Mouse (Mus musculus): ENCODE measurements around the gene Gm11596. TPM values are rescaled to one million over a fixed set of nuclear protein-coding genes. Genes with fewer than 3 reads are reported as not detected.
"Not testable (repeated sequence)": the region's sequence is repeated elsewhere in the genome, so short reads cannot be mapped to it uniquely, and the experiment has no call there.

Gene Gm11596
- polyA plus RNA-seq, 1 experiment from 2014 or later: not detected

GRCm38 (mm10) chr11:99772813-99773212 is 20.5 kb downstream of the Gm11596 start, which contains the start of gene Gm11595:
Gene Gm11595, minus strand, starts transcription at chr11:99772913.
- not testable (repeated sequence) for H3K27me3 ChIP-seq (ENCODE audit: control insufficient read depth, insufficient read depth, low read depth, low read length); H3K4me1 ChIP-seq (replicated peaks; ENCODE audit: control insufficient read depth, insufficient read depth, low read length); H3K36me3 ChIP-seq (ENCODE audit: control insufficient read depth, insufficient read depth, low read length); H3K4me3 ChIP-seq (ENCODE audit: low read length); H3K4me2 ChIP-seq (ENCODE audit: low read depth, low read length); H3K27ac ChIP-seq (ENCODE audit: low read length); H3K9me3 ChIP-seq (ENCODE audit: control insufficient read depth, low read length); H3K9ac ChIP-seq (ENCODE audit: low read length); ATAC-seq (ENCODE audit: low read depth)

DNA sequence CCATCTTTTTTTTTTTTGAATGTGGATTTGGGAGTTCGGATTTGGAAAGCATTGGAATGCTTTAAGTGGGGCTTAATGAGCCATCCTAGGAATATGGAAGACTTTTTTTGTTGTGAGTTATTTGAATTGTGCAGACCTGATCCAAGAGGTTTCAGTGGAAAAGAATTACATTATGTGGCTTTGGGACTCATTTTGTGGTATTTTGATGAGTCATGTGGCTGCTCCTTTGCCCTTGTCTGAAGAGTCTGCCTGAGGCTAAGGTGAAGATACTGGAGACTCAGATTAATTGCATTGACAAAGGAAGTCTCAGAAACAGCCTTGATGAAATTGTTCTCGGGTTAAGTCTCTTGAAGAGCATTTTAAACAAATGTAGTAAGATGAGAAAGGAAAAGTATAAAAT is 24.9 kb downstream of the Gm11596 start:
- Histone ChIP-seq H3K36me3 (ENCODE audit: control insufficient read depth, insufficient read depth, low read length) (no peaks in the 10 kb centered on the region), H3K4me1 (replicated peaks; ENCODE audit: control insufficient read depth, insufficient read depth, low read length) (no peaks in the 10 kb centered on the region), H3K27ac (ENCODE audit: low read length) (no peak overlapping the region), H3K9me3 (ENCODE audit: control insufficient read depth, low read length) (no peaks in the 10 kb centered on the region), H3K4me3 (ENCODE audit: low read length) (no peak overlapping the region), H3K9ac (ENCODE audit: low read length) (no peak overlapping the region), H3K27me3 (ENCODE audit: control insufficient read depth, insufficient read depth, low read depth, low read length) (no peaks in the 10 kb centered on the region), H3K4me2 (ENCODE audit: low read depth, low read length) (no peak overlapping the region)
- no peak for ATAC-seq (ENCODE audit: low read depth)
- WGBS: 60% methylated on average over 2 of the region's 2 CpGs

GRCm38 (mm10) chr11:99758877-99759276 is 34.4 kb downstream of the Gm11596 start:
- no peak for ATAC-seq (ENCODE audit: low read depth)
- Histone ChIP-seq H3K4me3 (ENCODE audit: low read length) (no peak overlapping the region), H3K9me3 (ENCODE audit: control insufficient read depth, low read length) (no peaks in the 10 kb centered on the region), H3K27ac (ENCODE audit: low read length) (no peak overlapping the region), H3K27me3 (ENCODE audit: control insufficient read depth, insufficient read depth, low read depth, low read length) (no peaks in the 10 kb centered on the region), H3K4me1 (replicated peaks; ENCODE audit: control insufficient read depth, insufficient read depth, low read length) (no peaks in the 10 kb centered on the region), H3K36me3 (ENCODE audit: control insufficient read depth, insufficient read depth, low read length) (no peaks in the 10 kb centered on the region), H3K4me2 (ENCODE audit: low read depth, low read length) (no peak overlapping the region), H3K9ac (ENCODE audit: low read length) (no peak overlapping the region)
- WGBS: 79% methylated on average over 1 of the region's 1 CpGs

DNA sequence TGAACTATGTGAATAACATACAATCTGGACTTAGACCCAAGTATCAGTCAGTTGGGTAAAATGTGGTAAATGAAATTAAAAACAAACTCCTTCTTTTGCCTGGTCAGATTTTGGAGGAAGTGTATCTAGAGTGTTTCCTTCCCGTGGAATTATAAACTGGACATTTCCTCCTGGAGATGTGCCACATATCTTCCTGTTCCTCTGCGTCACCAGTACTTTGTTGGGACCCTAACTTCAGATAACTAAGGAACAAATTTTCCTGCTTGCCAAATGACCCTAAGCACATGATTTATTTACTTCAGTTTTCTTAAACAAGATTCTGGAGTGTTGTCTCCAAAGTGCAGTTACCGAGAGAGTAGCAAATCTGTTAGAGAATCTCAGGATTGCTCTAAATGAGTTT is 49.3 kb downstream of the Gm11596 start:
- Histone ChIP-seq H3K9me3 (ENCODE audit: control insufficient read depth, low read length) (no peaks in the 10 kb centered on the region), H3K4me3 (ENCODE audit: low read length) (no peak overlapping the region), H3K27me3 (ENCODE audit: control insufficient read depth, insufficient read depth, low read depth, low read length) (no peaks in the 10 kb centered on the region), H3K27ac (ENCODE audit: low read length) (no peak overlapping the region), H3K9ac (ENCODE audit: low read length) (no peak overlapping the region), H3K4me1 (replicated peaks; ENCODE audit: control insufficient read depth, insufficient read depth, low read length) (no peaks in the 10 kb centered on the region), H3K4me2 (ENCODE audit: low read depth, low read length) (no peak overlapping the region), H3K36me3 (ENCODE audit: control insufficient read depth, insufficient read depth, low read length) (no peaks in the 10 kb centered on the region)
- no peak for ATAC-seq (ENCODE audit: low read depth)
- 46% methylated on average over 3 of the region's 3 CpGs for whole genome bisulfite sequencing

Other genes starting within 250 kb of the Gm11596 start
- gene Krtap3-3, start 242.6 kb downstream of the Gm11596 start, polyA plus RNA-seq (2015; fragmentation: Nextera tagmentation; extraction: Ambion mirVana): not detected in 2 replicates
- gene Krtap3-2, start 236.6 kb downstream of the Gm11596 start, polyA plus RNA-seq (2015; fragmentation: Nextera tagmentation; extraction: Ambion mirVana): not detected in 2 replicates
- not detected in 2 replicates for gene Gm11939, start 234.0 kb downstream of the Gm11596 start, polyA plus RNA-seq (2015; fragmentation: Nextera tagmentation; extraction: Ambion mirVana)
- not detected in 2 replicates for gene Krtap3-1, start 226.8 kb downstream of the Gm11596 start, polyA plus RNA-seq (2015; fragmentation: Nextera tagmentation; extraction: Ambion mirVana)
- not detected in 2 replicates for gene Krtap1-5, start 212.5 kb downstream of the Gm11596 start, polyA plus RNA-seq (2015; fragmentation: Nextera tagmentation; extraction: Ambion mirVana)
- gene Krtap1-4, start 209.8 kb downstream of the Gm11596 start, polyA plus RNA-seq (2015; fragmentation: Nextera tagmentation; extraction: Ambion mirVana): not detected in 2 replicates
- gene Krtap1-3, start 202.1 kb downstream of the Gm11596 start, polyA plus RNA-seq (2015; fragmentation: Nextera tagmentation; extraction: Ambion mirVana): not detected in 2 replicates
- gene Krtap9-3, start 195.4 kb downstream of the Gm11596 start, polyA plus RNA-seq (2015; fragmentation: Nextera tagmentation; extraction: Ambion mirVana): not detected in 2 replicates
- gene Gm11938, start 190.2 kb downstream of the Gm11596 start, polyA plus RNA-seq (2015; fragmentation: Nextera tagmentation; extraction: Ambion mirVana): not detected in 2 replicates
- gene Gm11937, start 183.3 kb downstream of the Gm11596 start, polyA plus RNA-seq (2015; fragmentation: Nextera tagmentation; extraction: Ambion mirVana): not detected in 2 replicates
- not detected in 2 replicates for gene Krtap2-4, start 178.6 kb downstream of the Gm11596 start, polyA plus RNA-seq (2015; fragmentation: Nextera tagmentation; extraction: Ambion mirVana)
- gene Gm11562, start 173.0 kb downstream of the Gm11596 start, polyA plus RNA-seq (2015; fragmentation: Nextera tagmentation; extraction: Ambion mirVana): not detected in 2 replicates
- not detected in 2 replicates for gene Krtap4-1, start 165.2 kb downstream of the Gm11596 start, polyA plus RNA-seq (2015; fragmentation: Nextera tagmentation; extraction: Ambion mirVana)
- not detected in 2 replicates for gene Krtap4-2, start 158.4 kb downstream of the Gm11596 start, polyA plus RNA-seq (2015; fragmentation: Nextera tagmentation; extraction: Ambion mirVana)
- gene Krtap4-7, start 149.4 kb downstream of the Gm11596 start, polyA plus RNA-seq (2015; fragmentation: Nextera tagmentation; extraction: Ambion mirVana): not detected in 2 replicates
- gene Gm11555, start 143.2 kb downstream of the Gm11596 start, polyA plus RNA-seq (2015; fragmentation: Nextera tagmentation; extraction: Ambion mirVana): not detected in 2 replicates
- gene Gm11563, start 134.5 kb downstream of the Gm11596 start, polyA plus RNA-seq (2015; fragmentation: Nextera tagmentation; extraction: Ambion mirVana): not detected in 2 replicates
- gene Krtap4-6, start 127.5 kb downstream of the Gm11596 start, polyA plus RNA-seq (2015; fragmentation: Nextera tagmentation; extraction: Ambion mirVana): not detected in 2 replicates
- not detected in 2 replicates for gene Gm14190, start 102.7 kb downstream of the Gm11596 start, polyA plus RNA-seq (2015; fragmentation: Nextera tagmentation; extraction: Ambion mirVana)
- not detected in 2 replicates for gene Gm14180, start 59.2 kb downstream of the Gm11596 start, polyA plus RNA-seq (2015; fragmentation: Nextera tagmentation; extraction: Ambion mirVana)
- not detected in 2 replicates for gene Gm11595, start 20.6 kb downstream of the Gm11596 start, polyA plus RNA-seq (2015; fragmentation: Nextera tagmentation; extraction: Ambion mirVana)
- not detected in 2 replicates for gene Krtap4-8, start 12.8 kb downstream of the Gm11596 start, polyA plus RNA-seq (2015; fragmentation: Nextera tagmentation; extraction: Ambion mirVana)
- not detected in 2 replicates for gene Krtap4-9, start 8.3 kb downstream of the Gm11596 start, polyA plus RNA-seq (2015; fragmentation: Nextera tagmentation; extraction: Ambion mirVana)
- gene Gm11569, start 5.5 kb upstream of the Gm11596 start, polyA plus RNA-seq (2015; fragmentation: Nextera tagmentation; extraction: Ambion mirVana): not detected in 2 replicates
- not detected in 2 replicates for gene Gm11554, start 11.0 kb upstream of the Gm11596 start, polyA plus RNA-seq (2015; fragmentation: Nextera tagmentation; extraction: Ambion mirVana)
- gene Krtap4-13, start 16.4 kb upstream of the Gm11596 start, polyA plus RNA-seq (2015; fragmentation: Nextera tagmentation; extraction: Ambion mirVana): not detected in 2 replicates
- gene Gm11564, start 22.2 kb upstream of the Gm11596 start, polyA plus RNA-seq (2015; fragmentation: Nextera tagmentation; extraction: Ambion mirVana): not detected in 2 replicates
- gene 2300003K06Rik, start 44.6 kb upstream of the Gm11596 start, polyA plus RNA-seq (2015; fragmentation: Nextera tagmentation; extraction: Ambion mirVana): not detected in 2 replicates
- gene Krtap4-16, start 58.1 kb upstream of the Gm11596 start, polyA plus RNA-seq (2015; fragmentation: Nextera tagmentation; extraction: Ambion mirVana): not detected in 2 replicates
- not detected in 2 replicates for gene Gm11568, start 64.5 kb upstream of the Gm11596 start, polyA plus RNA-seq (2015; fragmentation: Nextera tagmentation; extraction: Ambion mirVana)
- gene Gm11559, start 71.0 kb upstream of the Gm11596 start, polyA plus RNA-seq (2015; fragmentation: Nextera tagmentation; extraction: Ambion mirVana): not detected in 2 replicates
- gene Krtap9-1, start 79.9 kb upstream of the Gm11596 start, polyA plus RNA-seq (2015; fragmentation: Nextera tagmentation; extraction: Ambion mirVana): not detected in 2 replicates
- gene Gm11567, start 85.7 kb upstream of the Gm11596 start, polyA plus RNA-seq (2015; fragmentation: Nextera tagmentation; extraction: Ambion mirVana): not detected in 2 replicates
- not detected in 2 replicates for gene Krtap31-1, start 114.5 kb upstream of the Gm11596 start, polyA plus RNA-seq (2015; fragmentation: Nextera tagmentation; extraction: Ambion mirVana)
- not detected in 2 replicates for gene Gm11565, start 121.3 kb upstream of the Gm11596 start, polyA plus RNA-seq (2015; fragmentation: Nextera tagmentation; extraction: Ambion mirVana)
- gene Krtap31-2, start 142.8 kb upstream of the Gm11596 start, polyA plus RNA-seq (2015; fragmentation: Nextera tagmentation; extraction: Ambion mirVana): not detected in 2 replicates
- not detected in 2 replicates for gene Krtap9-5, start 155.0 kb upstream of the Gm11596 start, polyA plus RNA-seq (2015; fragmentation: Nextera tagmentation; extraction: Ambion mirVana)
- not detected in 2 replicates for gene Krtap29-1, start 185.6 kb upstream of the Gm11596 start, polyA plus RNA-seq (2015; fragmentation: Nextera tagmentation; extraction: Ambion mirVana)
- not detected in 2 replicates for gene Krtap16-1, start 193.1 kb upstream of the Gm11596 start, polyA plus RNA-seq (2015; fragmentation: Nextera tagmentation; extraction: Ambion mirVana)
- 0.83 and 1.2 TPM in 2 replicates for gene Krtap17-1, start 200.5 kb upstream of the Gm11596 start, polyA plus RNA-seq (2015; fragmentation: Nextera tagmentation; extraction: Ambion mirVana)
- not detected in 2 replicates for gene Krt33a, start 222.7 kb upstream of the Gm11596 start, polyA plus RNA-seq (2015; fragmentation: Nextera tagmentation; extraction: Ambion mirVana)
- gene Krt33b, start 236.4 kb upstream of the Gm11596 start, polyA plus RNA-seq (2015; fragmentation: Nextera tagmentation; extraction: Ambion mirVana): not detected in 2 replicates
- 0.21 and 0.44 TPM in 2 replicates for gene Krt34, start 248.1 kb upstream of the Gm11596 start, polyA plus RNA-seq (2015; fragmentation: Nextera tagmentation; extraction: Ambion mirVana)